Mouse (Mus musculus): ENCODE results near the gene Trim41. TPM values are rescaled to one million over a fixed set of nuclear protein-coding genes. Genes with fewer than 3 reads are reported as not detected.

The Trim41 gene
- polyA plus RNA-seq (2014; fragmentation: Nextera tagmentation; extraction: Ambion mirVana) = 5.7 TPM in 2 replicates

- Histone ChIP-seq H3K36me3 (ENCODE audit: control insufficient read depth, insufficient read depth, low read length) (peaks cover 4% of the 10 kb centered on the region; the same call in 1 of the 2 replicates), H3K9ac (ENCODE audit: low read length) (peak within 1 kb of the TSS; percentile 76), H3K4me3 (ENCODE audit: low read depth, low read length) (peak within 1 kb of the TSS; percentile 66), H3K9me3 (ENCODE audit: control insufficient read depth, low read length) (no peaks in the 10 kb centered on the region), H3K27me3 (ENCODE audit: control insufficient read depth, insufficient read depth, low read length) (no peaks in the 10 kb centered on the region), H3K4me2 (ENCODE audit: low read depth, severe bottlenecking) (peak within 1 kb of the TSS; percentile 76), H3K4me1 (ENCODE audit: control insufficient read depth, insufficient read depth, low read length) (0 out of 2 replicates have a peak, but pooled peaks cover 3% of the 10 kb centered on the region), H3K27ac (replicated peaks; ENCODE audit: low read depth, low read length) (peak within 1 kb of the TSS; percentile 83; the same call in 1 of the 2 replicates)
- ATAC-seq (ENCODE audit: insufficient number of reproducible peaks, low FRiP score, low TSS enrichment, low read depth) (peak; percentile 96), DNase-seq (ENCODE audit: low spot score) (peak; percentile 99)
- under 1% methylated on average over 63 of the region's 77 CpGs for WGBS
Measured at GRCm38 (mm10) chr11:48816800-48817665, at the start of gene Trim41. Gene Trim41 (minus strand): TSS chr11:48817353.

GRCm38 (mm10) chr11:48866481-48866880 is 49.3 kb upstream of the Trim41 start:
- 92% methylated on average over 9 of the region's 9 CpGs for WGBS
- Histone ChIP-seq H3K4me1 (ENCODE audit: control insufficient read depth, insufficient read depth, low read length) (no peaks in the 10 kb centered on the region), H3K36me3 (ENCODE audit: control insufficient read depth, insufficient read depth, low read length) (no peaks in the 10 kb centered on the region), H3K9ac (ENCODE audit: low read length) (no peak overlapping the region), H3K27me3 (ENCODE audit: control insufficient read depth, insufficient read depth, low read length) (no peaks in the 10 kb centered on the region), H3K4me3 (ENCODE audit: low read depth, low read length) (no peak overlapping the region), H3K4me2 (ENCODE audit: low read depth, severe bottlenecking) (no peak overlapping the region), H3K27ac (replicated peaks; ENCODE audit: low read depth, low read length) (no peak overlapping the region), H3K9me3 (ENCODE audit: control insufficient read depth, low read length) (no peaks in the 10 kb centered on the region)
- DNase-seq (ENCODE audit: low spot score) = no peak
- ATAC-seq (ENCODE audit: insufficient number of reproducible peaks, low FRiP score, low TSS enrichment, low read depth) = no peak

GRCm38 (mm10) chr11:48863808-48864207 is 46.7 kb upstream of the Trim41 start:
- Histone ChIP-seq H3K9me3 (ENCODE audit: control insufficient read depth, low read length) (no peaks in the 10 kb centered on the region), H3K4me3 (ENCODE audit: low read depth, low read length) (no peak overlapping the region), H3K36me3 (ENCODE audit: control insufficient read depth, insufficient read depth, low read length) (no peaks in the 10 kb centered on the region), H3K4me1 (ENCODE audit: control insufficient read depth, insufficient read depth, low read length) (no peaks in the 10 kb centered on the region), H3K27me3 (ENCODE audit: control insufficient read depth, insufficient read depth, low read length) (0 out of 2 replicates have a peak, but pooled peaks cover 2% of the 10 kb centered on the region), H3K27ac (replicated peaks; ENCODE audit: low read depth, low read length) (no peak overlapping the region), H3K9ac (ENCODE audit: low read length) (no peak overlapping the region), H3K4me2 (ENCODE audit: low read depth, severe bottlenecking) (no peak overlapping the region)
- ATAC-seq (ENCODE audit: insufficient number of reproducible peaks, low FRiP score, low TSS enrichment, low read depth) (no peak), DNase-seq (ENCODE audit: low spot score) (no peak)
- WGBS = 85% methylated on average over 3 of the region's 3 CpGs

- no peaks in the 10 kb centered on the region for H3K36me3 ChIP-seq (ENCODE audit: control insufficient read depth, insufficient read depth, low read length)
- no peaks in the 10 kb centered on the region for H3K9me3 ChIP-seq (ENCODE audit: control insufficient read depth, low read length)
- ATAC-seq (ENCODE audit: insufficient number of reproducible peaks, low FRiP score, low TSS enrichment, low read depth) (no peak), DNase-seq (ENCODE audit: low spot score) (no peak)
- 0 out of 2 replicates have a peak, but pooled peaks cover 3% of the 10 kb centered on the region for H3K4me1 ChIP-seq (ENCODE audit: control insufficient read depth, insufficient read depth, low read length)
- WGBS = 87% methylated on average over 1 of the region's 1 CpGs
- no peak overlapping the region for H3K4me2 ChIP-seq (ENCODE audit: low read depth, severe bottlenecking)
- no peak overlapping the region for H3K27ac ChIP-seq (replicated peaks; ENCODE audit: low read depth, low read length)
- H3K27me3 ChIP-seq (ENCODE audit: control insufficient read depth, insufficient read depth, low read length) = 0 out of 2 replicates have a peak, but pooled peaks cover 6% of the 10 kb centered on the region
- no peak overlapping the region for H3K4me3 ChIP-seq (ENCODE audit: low read depth, low read length)
- H3K9ac ChIP-seq (ENCODE audit: low read length) = no peak overlapping the region
Measured at GRCm38 (mm10) chr11:48862784-48863319, 45.7 kb upstream of the Trim41 start.

GRCm38 (mm10) chr11:48859014-48859413 is 41.9 kb upstream of the Trim41 start:
- no peaks in the 10 kb centered on the region for H3K36me3 ChIP-seq (ENCODE audit: control insufficient read depth, insufficient read depth, low read length)
- H3K27ac ChIP-seq (replicated peaks; ENCODE audit: low read depth, low read length) = no peak overlapping the region
- no peak overlapping the region for H3K4me2 ChIP-seq (ENCODE audit: low read depth, severe bottlenecking)
- H3K4me1 ChIP-seq (ENCODE audit: control insufficient read depth, insufficient read depth, low read length) = 0 out of 2 replicates have a peak, but pooled peaks cover 3% of the 10 kb centered on the region
- WGBS = 1% methylated on average over 6 of the region's 6 CpGs
- H3K4me3 ChIP-seq (ENCODE audit: low read depth, low read length) = no peak overlapping the region
- H3K9me3 ChIP-seq (ENCODE audit: control insufficient read depth, low read length) = no peaks in the 10 kb centered on the region
- peak; percentile 65 for DNase-seq (ENCODE audit: low spot score)
- H3K27me3 ChIP-seq (ENCODE audit: control insufficient read depth, insufficient read depth, low read length) = 0 out of 2 replicates have a peak, but pooled peaks cover 6% of the 10 kb centered on the region
- H3K9ac ChIP-seq (ENCODE audit: low read length) = no peak overlapping the region
- ATAC-seq (ENCODE audit: insufficient number of reproducible peaks, low FRiP score, low TSS enrichment, low read depth) = no peak

- Histone ChIP-seq H3K9me3 (ENCODE audit: control insufficient read depth, low read length) (no peaks in the 10 kb centered on the region), H3K4me1 (ENCODE audit: control insufficient read depth, insufficient read depth, low read length) (0 out of 2 replicates have a peak, but pooled peaks cover 7% of the 10 kb centered on the region), H3K36me3 (ENCODE audit: control insufficient read depth, insufficient read depth, low read length) (no peaks in the 10 kb centered on the region), H3K4me3 (ENCODE audit: low read depth, low read length) (peak overlapping the region; percentile 56), H3K27me3 (ENCODE audit: control insufficient read depth, insufficient read depth, low read length) (0 out of 2 replicates have a peak, but pooled peaks cover 4% of the 10 kb centered on the region), H3K9ac (ENCODE audit: low read length) (0 out of 2 replicates have a peak overlapping the region, but pooled peaks have one; percentile 28), H3K27ac (replicated peaks; ENCODE audit: low read depth, low read length) (no peak overlapping the region), H3K4me2 (ENCODE audit: low read depth, severe bottlenecking) (peak overlapping the region; percentile 92)
- DNase-seq (ENCODE audit: low spot score) (peak; percentile 91), ATAC-seq (ENCODE audit: insufficient number of reproducible peaks, low FRiP score, low TSS enrichment, low read depth) (peak; percentile 76; the same call in 1 of the 2 replicates)
- under 1% methylated on average over 31 of the region's 31 CpGs for WGBS
Measured at GRCm38 (mm10) chr11:48853474-48854180, 36.5 kb upstream of the Trim41 start.

GRCm38 (mm10) chr11:48852624-48853473 is 35.7 kb upstream of the Trim41 start:
- Histone ChIP-seq H3K4me1 (ENCODE audit: control insufficient read depth, insufficient read depth, low read length) (0 out of 2 replicates have a peak, but pooled peaks cover 4% of the 10 kb centered on the region), H3K4me2 (ENCODE audit: low read depth, severe bottlenecking) (peak overlapping the region; percentile 92), H3K9me3 (ENCODE audit: control insufficient read depth, low read length) (no peaks in the 10 kb centered on the region), H3K9ac (ENCODE audit: low read length) (peak overlapping the region; percentile 43), H3K4me3 (ENCODE audit: low read depth, low read length) (peak overlapping the region; percentile 56), H3K27me3 (ENCODE audit: control insufficient read depth, insufficient read depth, low read length) (no peaks in the 10 kb centered on the region), H3K36me3 (ENCODE audit: control insufficient read depth, insufficient read depth, low read length) (no peaks in the 10 kb centered on the region), H3K27ac (replicated peaks; ENCODE audit: low read depth, low read length) (no peak overlapping the region)
- ATAC-seq (ENCODE audit: insufficient number of reproducible peaks, low FRiP score, low TSS enrichment, low read depth) (no peak), DNase-seq (ENCODE audit: low spot score) (no peak)
- WGBS = 8% methylated on average over 23 of the region's 23 CpGs
